Mouse (Mus musculus): ENCODE results near the gene Zbtb16.

- TF ChIP-seq CTCF (IDR thresholded peaks at IDR 0.05; ENCODE audit: extremely low read depth, insufficient read length, insufficient replicate concordance, low read depth, low read length) = no peak
- no peak for TF ChIP-seq POLR2A (IDR thresholded peaks at IDR 0.05; ENCODE audit: low read depth, low read length)
Observed at GRCm38 (mm10) chr9:48757650-48758580, 78.1 kb downstream of the Zbtb16 start.
